In the genomic region with DNA sequence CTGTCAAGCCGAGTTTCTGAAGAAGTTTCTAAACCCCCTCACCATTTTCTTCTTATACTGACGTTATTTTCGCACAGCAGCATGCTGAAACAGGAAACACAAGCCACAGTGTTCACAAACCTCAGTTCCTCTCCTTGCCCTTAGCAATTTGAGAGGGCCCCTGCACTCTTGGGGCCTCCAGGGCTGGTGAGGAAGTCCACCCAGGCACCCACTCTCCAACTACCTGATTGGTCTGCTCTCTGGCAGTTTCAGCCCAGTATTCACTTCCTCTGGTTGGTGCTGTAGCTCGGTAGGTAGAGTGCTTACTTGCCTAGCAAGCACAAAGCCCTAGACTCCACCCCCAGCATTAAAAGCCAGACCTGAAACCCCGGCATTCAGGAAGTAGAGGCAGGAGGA, we compare ENCODE assay signal across 8 mouse cellular contexts. TPM values are rescaled to one million over a fixed set of nuclear protein-coding genes. Genes with fewer than 3 reads are reported as not detected.
DNase-seq lines count a peak whose midpoint lies in the region; ATAC-seq lines count a peak whose summit lies in the region.

Traf3ip3 (minus strand) TSS at position 321 of the 396 bp plus-strand sequence.

- no peaks in the 10 kb centered on the region for H3K27me3 ChIP-seq in liver, embryonic 11.5 days (replicated peaks; ENCODE audit: control insufficient read depth, insufficient read depth, low read length)

- H3K27ac ChIP-seq in liver, embryonic 11.5 days (ENCODE audit: low read depth, low read length): peak within 1 kb of the TSS; percentile 34; the same call in 1 of the 2 replicates

- intact Hi-C loops in heart, postnatal 36 days (cut with DNase I): no loop called here

- peak within 1 kb of the TSS; percentile 39 for H3K4me2 ChIP-seq in liver, embryonic 11.5 days

- H3K4me3 ChIP-seq in liver, embryonic 11.5 days (ENCODE audit: low read depth, low read length): peak within 1 kb of the TSS; percentile 13

- WGBS in liver, embryonic 11.5 days: 29% methylated on average over 5 of the region's 5 CpGs

- no peaks in the 10 kb centered on the region; the same call in 1 of the 2 replicates for H3K4me1 ChIP-seq in liver, embryonic 11.5 days (replicated peaks; ENCODE audit: control insufficient read depth, insufficient read depth, low read length)

- DNase-seq in adrenal gland, adult 2 months: peak; percentile 12
- no peak for DNase-seq in adrenal gland, postnatal 25 days
- DNase-seq in liver, embryonic 11.5 days (ENCODE audit: low spot score): peak; percentile 34
- peak; percentile 90 to 92 for DNase-seq in natural killer cell, adult 2 months (ENCODE audit: low spot score in 2 of 2)
- no peak for DNase-seq in kidney, postnatal 14 days
- DNase-seq in retina, embryonic 14.5 days (ENCODE audit: low spot score): no peak
- no peak for DNase-seq in heart, postnatal 36 days

- ATAC-seq in CD4-positive, CD25-positive, alpha-beta regulatory T cell, adult 4 months: peak; percentile 87
- ATAC-seq in liver, embryonic 11.5 days (replicated peaks; ENCODE audit: low FRiP score): peak; percentile 63

- no peaks in the 10 kb centered on the region for H3K9me3 ChIP-seq in liver, embryonic 11.5 days (ENCODE audit: control insufficient read depth, low read length)

- H3K9ac ChIP-seq in liver, embryonic 11.5 days (ENCODE audit: low read depth, low read length): peak within 1 kb of the TSS; percentile 31; the same call in 1 of the 2 replicates

- no peaks in the 10 kb centered on the region for H3K36me3 ChIP-seq in liver, embryonic 11.5 days (ENCODE audit: control insufficient read depth, insufficient read depth, low read length)

RNA-seq across cellular contexts. Expression of gene Traf3ip3, which starts in this region (rescaled TPM):
- total RNA-seq in adrenal gland, adult 2 months (2021): 1 to 10 TPM; 1.1 to 3.3 TPM
- polyA plus RNA-seq in adrenal gland, adult 2 months (2012; rRNA removed): 0.15 and 0.75 TPM in 2 replicates
- total RNA-seq in adrenal gland, postnatal 25 days (2021): 1.5 and 3.4 TPM in 2 replicates
- polyA plus RNA-seq in CD4-positive, CD25-positive, alpha-beta regulatory T cell, adult 4 months (2017; shearing (Covaris generic)): 100 to 1,000 TPM; 367 to 455 TPM
- polyA plus RNA-seq in liver, embryonic 11.5 days (2014; fragmentation: Nextera tagmentation; extraction: Ambion mirVana): 8.5 and 9.2 TPM in 2 replicates
- total RNA-seq in heart, postnatal 36 days (2021): 1 to 10 TPM; 1.2 to 1.9 TPM

Comparison
In these comparisons a context has a peak if more than half of its experiments do, and no peak if none do; other contexts are left out.
1. RNA of gene Traf3ip3 (polyA plus RNA-seq): 367 to 455 TPM in CD4-positive, CD25-positive, alpha-beta regulatory T cell, adult 4 months; 8.5 to 9.2 TPM in liver, embryonic 11.5 days and 0.15 to 0.75 TPM in adrenal gland, adult 2 months; every median in the first group is over 10 times any median in the second.
2. DNase-seq: peak in adrenal gland, adult 2 months (single experiment), liver, embryonic 11.5 days (single experiment) and natural killer cell, adult 2 months (2 of 2); none in adrenal gland, postnatal 25 days (single experiment), kidney, postnatal 14 days (single experiment), retina, embryonic 14.5 days (single experiment) and heart, postnatal 36 days (0 of 2).